Mouse (Mus musculus) fibroblast of lung, adult 2 months (primary cell): ENCODE data around the gene Olfr154.
"Not testable (repeated sequence)": the region's sequence is repeated elsewhere in the genome, so short reads cannot be mapped to it uniquely, and the experiment has no call there.

Experiments
- DNase-seq: peaks from one replicate; pipeline ENCODE4 v3.0.0-alpha.2; 2011; ENCODE audit warnings: low read depth

Olfr154 gene

GRCm38 (mm10) chr2:85664355-85664754 lies at the start of gene Olfr154:
Olfr154 (minus strand) TSS chr2:85664455.
- DNase-seq: not testable (repeated sequence)

GRCm38 (mm10) chr2:85711159-85711558 lies 46.9 kb upstream of the Olfr154 start:
- DNase-seq: no peak

GRCm38 (mm10) chr2:85710680-85711079 lies 46.4 kb upstream of the Olfr154 start:
- DNase-seq: not testable (repeated sequence)

DNA sequence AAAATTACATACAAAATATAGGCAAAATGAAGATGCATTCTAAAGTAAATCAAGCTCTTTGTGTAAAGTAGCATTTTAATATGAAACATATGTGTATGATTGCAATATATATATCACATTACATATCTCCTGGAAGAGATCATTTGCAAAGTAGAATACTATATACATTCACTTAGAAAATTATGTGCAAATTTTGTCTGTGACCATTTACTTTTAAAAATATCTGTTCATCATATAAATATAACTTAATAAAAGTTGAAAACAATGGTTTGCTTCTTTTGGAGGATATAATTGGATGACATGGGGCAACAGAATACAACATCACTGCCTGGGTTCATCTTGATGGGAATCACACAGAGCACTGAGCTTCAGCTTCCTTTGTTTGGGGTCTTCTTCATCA lies 24.9 kb upstream of the Olfr154 start, which contains the start of gene Olfr1008:
TSS of gene Olfr1008 (plus strand) at position 301 of the 400 bp plus-strand sequence.
- no peak for DNase-seq

GRCm38 (mm10) chr2:85678667-85679066 lies 14.4 kb upstream of the Olfr154 start, which contains the start of gene Olfr1006:
Olfr1006 (minus strand) TSS chr2:85678767.
- no peak for DNase-seq

DNA sequence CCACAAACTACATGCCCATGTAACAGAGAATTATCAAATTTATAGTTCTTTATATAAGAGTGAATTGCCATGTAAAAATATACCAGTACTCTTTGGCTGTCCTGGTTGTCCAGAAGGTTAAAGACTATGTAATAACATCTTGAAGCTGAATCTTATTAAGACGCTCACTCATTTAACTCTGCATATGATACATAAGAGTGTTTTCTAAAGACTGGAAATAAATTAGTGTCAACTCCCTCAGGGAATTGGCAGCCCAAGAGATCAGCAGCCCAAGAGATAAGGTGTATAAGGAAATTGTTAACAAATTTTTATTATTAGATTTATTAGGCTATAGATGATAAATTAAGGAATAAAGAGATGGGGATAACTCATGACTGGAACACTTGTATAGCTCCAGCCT lies 13.7 kb downstream of the Olfr154 start, which contains the start of gene Olfr1002:
TSS of gene Olfr1002 (minus strand) at position 101 of the 400 bp plus-strand sequence.
- no peak for DNase-seq
